Mouse (Mus musculus) adrenal gland, adult (tissue): ENCODE results near the gene Tfap2a.

Experiments
- DNase-seq, 2 experiments: peaks; one replicate each; pipeline ENCODE4 v3.0.0; 2022 to 2023; ENCODE audit warnings: low spot score in 1 of 2; ENCODE audit not compliant: inconsistent age in 2 of 2

Gene Tfap2a

GRCm38 (mm10) chr13:40734316-40734965 lies 3.7 kb downstream of the Tfap2a start:
- no peak for DNase-seq

- peak in 1 of 2 experiments; percentile 51 for DNase-seq
Observed at GRCm38 (mm10) chr13:40733542-40734151, 4.5 kb downstream of the Tfap2a start.

- DNase-seq = peak in 1 of 2 experiments; percentile 40
Observed at GRCm38 (mm10) chr13:40732816-40733541, 5.2 kb downstream of the Tfap2a start.

GRCm38 (mm10) chr13:40732085-40732484 lies 6.1 kb downstream of the Tfap2a start:
- no peak for DNase-seq

GRCm38 (mm10) chr13:40731179-40731841 lies 6.9 kb downstream of the Tfap2a start:
- peak; percentile 23 to 74 for DNase-seq

- peak; percentile 30 to 79 for DNase-seq
Observed at GRCm38 (mm10) chr13:40730651-40731178, 7.5 kb downstream of the Tfap2a start.

- DNase-seq = peak in 1 of 2 experiments; percentile 55
Observed at GRCm38 (mm10) chr13:40729592-40730431, 8.4 kb downstream of the Tfap2a start.

GRCm38 (mm10) chr13:40729037-40729436 lies 9.1 kb downstream of the Tfap2a start:
- no peak for DNase-seq

- no peak for DNase-seq
Observed at GRCm38 (mm10) chr13:40728626-40728990, 9.6 kb downstream of the Tfap2a start.

GRCm38 (mm10) chr13:40727731-40728625 lies 10.2 kb downstream of the Tfap2a start:
- no peak for DNase-seq

- DNase-seq = no peak
Observed at GRCm38 (mm10) chr13:40725924-40726323, 12.3 kb downstream of the Tfap2a start.

- no peak for DNase-seq
Observed at GRCm38 (mm10) chr13:40723598-40723920, 14.6 kb downstream of the Tfap2a start.

GRCm38 (mm10) chr13:40722741-40723597 lies 15.2 kb downstream of the Tfap2a start:
- DNase-seq = peak; percentile 89 to 96

GRCm38 (mm10) chr13:40719741-40720082 lies 18.5 kb downstream of the Tfap2a start:
- DNase-seq = no peak

GRCm38 (mm10) chr13:40719066-40719740 lies 19.0 kb downstream of the Tfap2a start:
- no peak for DNase-seq

- no peak for DNase-seq
Observed at GRCm38 (mm10) chr13:40716771-40717716, 21.1 kb downstream of the Tfap2a start.

GRCm38 (mm10) chr13:40714531-40714930 lies 23.6 kb downstream of the Tfap2a start:
- DNase-seq = no peak
